Mouse (Mus musculus) forebrain, embryonic 12.5 days (tissue): ENCODE results near the gene 1600002K03Rik. TPM values are rescaled to one million over a fixed set of nuclear protein-coding genes. Genes with fewer than 3 reads are reported as not detected.

Source experiments
- ATAC-seq: fragments of 200-750 bp; cut with Nextera tagmentation; 2 replicates; pipeline ENCODE4 v1.8.0; 2017; ENCODE audit warnings: moderate TSS enrichment; ENCODE audit not compliant: low FRiP score
- H3K27ac ChIP-seq: fragments of 300-500 bp; sonication (generic); 2 replicates; pipeline ENCODE4 v1.5.1; 2016; ENCODE audit warnings: mild to moderate bottlenecking
- H3K27me3 ChIP-seq: fragments of 300-500 bp; sonication (generic); 2 replicates; pipeline ENCODE4 v1.6.1; 2016; ENCODE audit warnings: mild to moderate bottlenecking
- H3K36me3 ChIP-seq: fragments of 300-500 bp; sonication (generic); replicated peaks from 2 replicates; pipeline ENCODE4 v1.6.1; 2016; ENCODE audit warnings: mild to moderate bottlenecking
- H3K4me1 ChIP-seq: fragments of 300-500 bp; sonication (generic); 2 replicates; pipeline ENCODE4 v1.6.1; 2016
- H3K4me2 ChIP-seq: fragments of 300-500 bp; sonication (generic); 2 replicates; pipeline ENCODE4 v1.6.1; 2016; ENCODE audit warnings: mild to moderate bottlenecking, moderate library complexity
- H3K4me3 ChIP-seq: fragments of 300-500 bp; sonication (generic); replicated peaks from 2 replicates; pipeline ENCODE4 v1.5.1; 2016; ENCODE audit warnings: mild to moderate bottlenecking
- H3K9ac ChIP-seq: fragments of 300-500 bp; sonication (generic); 2 replicates; pipeline ENCODE4 v1.6.1; 2016; ENCODE audit warnings: mild to moderate bottlenecking
- H3K9me3 ChIP-seq: fragments of 300-500 bp; sonication (generic); 2 replicates; pipeline ENCODE4 v1.6.1; 2016
- WGBS: fragments of 180-500 bp; shearing (Covaris S2); methylation state at CpG from one replicate; pipeline ENCODE4 v1.1.7; 2016; 5-methylcytosine and 5-hydroxymethylcytosine counted together
- polyA plus RNA-seq: library from polyadenylated mRNA; unstranded; fragments of >200 nt; fragmentation: Nextera tagmentation; extraction: Ambion mirVana; gene quantifications from 2 replicates; pipeline ENCODE4 v1.2.1, GENCODE M21; 2016

1600002K03Rik gene
- polyA plus RNA-seq, 1 experiment from 2014 or later: 11.1 TPM

- Histone ChIP-seq H3K4me2 (peak overlapping the region; percentile 75), H3K36me3 (peaks cover 45% of the 10 kb centered on the region), H3K27ac (peak overlapping the region; percentile 90), H3K27me3 (peaks cover 8% of the 10 kb centered on the region; the same call in 1 of the 2 replicates), H3K4me3 (peak overlapping the region; percentile 46; the same call in 1 of the 2 replicates), H3K9ac (peak overlapping the region; percentile 25), H3K4me1 (peaks cover 84% of the 10 kb centered on the region), H3K9me3 (no peaks in the 10 kb centered on the region)
- WGBS: 15% methylated on average over 18 of the region's 18 CpGs
- no peak for ATAC-seq
These were observed 14.3 kb upstream of the 1600002K03Rik start for GRCm38 (mm10) chr10:80158307-80158986.

GRCm38 (mm10) chr10:80159021-80159560 lies 13.7 kb upstream of the 1600002K03Rik start:
- Histone ChIP-seq H3K9ac (peak overlapping the region; percentile 49), H3K36me3 (peaks cover 38% of the 10 kb centered on the region), H3K4me2 (peak overlapping the region; percentile 75), H3K27ac (peak overlapping the region; percentile 90), H3K4me3 (peak overlapping the region; percentile 46), H3K9me3 (no peaks in the 10 kb centered on the region), H3K4me1 (peaks cover 78% of the 10 kb centered on the region), H3K27me3 (peaks cover 13% of the 10 kb centered on the region)
- 11% methylated on average over 12 of the region's 12 CpGs for WGBS
- ATAC-seq: no peak; the same call in 1 of the 2 replicates

GRCm38 (mm10) chr10:80159561-80160454 lies 12.9 kb upstream of the 1600002K03Rik start:
- ATAC-seq: peak; percentile 86
- Histone ChIP-seq H3K4me1 (peaks cover 78% of the 10 kb centered on the region), H3K4me3 (peak overlapping the region; percentile 46), H3K9me3 (no peaks in the 10 kb centered on the region), H3K9ac (peak overlapping the region; percentile 49), H3K27me3 (peaks cover 17% of the 10 kb centered on the region), H3K4me2 (peak overlapping the region; percentile 75), H3K36me3 (peaks cover 31% of the 10 kb centered on the region), H3K27ac (peak overlapping the region; percentile 90)
- WGBS: under 1% methylated on average over 54 of the region's 55 CpGs

- H3K4me1 ChIP-seq: peaks cover 77% of the 10 kb centered on the region
- no peak for ATAC-seq
- peak overlapping the region; percentile 46 for H3K4me3 ChIP-seq
- no peaks in the 10 kb centered on the region for H3K9me3 ChIP-seq
- H3K9ac ChIP-seq: peak overlapping the region; percentile 45
- peak overlapping the region; percentile 75 for H3K4me2 ChIP-seq
- 3% methylated on average over 33 of the region's 33 CpGs for WGBS
- H3K36me3 ChIP-seq: peaks cover 22% of the 10 kb centered on the region
- H3K27me3 ChIP-seq: peaks cover 17% of the 10 kb centered on the region
- H3K27ac ChIP-seq: peak overlapping the region; percentile 90
These were observed 12.0 kb upstream of the 1600002K03Rik start for GRCm38 (mm10) chr10:80160455-80161371.

DNA sequence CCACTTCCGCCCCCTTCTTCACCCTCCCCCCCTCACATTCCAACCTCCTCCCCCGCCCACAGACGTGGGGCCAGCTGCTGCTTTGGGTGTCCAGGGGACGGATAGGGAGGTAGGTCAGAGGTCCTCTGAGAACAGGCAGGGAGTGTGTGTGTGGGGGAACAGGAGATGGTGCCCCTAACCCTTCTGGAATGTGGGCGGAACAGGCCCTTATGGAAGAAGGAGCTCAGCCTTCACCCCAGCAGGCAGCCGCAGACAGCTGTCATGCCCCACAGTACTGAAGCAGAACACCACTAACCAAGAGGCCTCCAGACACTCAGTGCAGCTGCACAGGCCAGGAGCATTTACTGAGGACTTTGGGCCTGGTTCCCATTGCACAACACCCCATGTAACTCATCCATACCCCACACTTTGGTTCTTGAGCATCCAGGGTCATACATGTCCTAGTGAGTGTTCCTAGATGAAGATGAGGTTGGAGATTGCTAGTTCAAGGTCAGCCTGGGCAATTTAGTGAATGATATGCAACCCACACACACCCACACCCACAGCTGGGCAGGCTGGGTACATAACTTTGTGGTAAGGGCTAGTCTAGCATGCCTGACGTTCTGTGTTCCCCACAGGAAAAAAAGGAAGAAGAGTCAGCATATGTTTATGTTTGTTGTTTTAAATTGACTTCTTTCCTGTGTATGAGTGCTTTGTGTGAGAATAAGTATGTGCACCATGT lies 11.1 kb upstream of the 1600002K03Rik start:
- H3K4me3 ChIP-seq: peak overlapping the region; percentile 46
- H3K27me3 ChIP-seq: peaks cover 17% of the 10 kb centered on the region
- peaks cover 76% of the 10 kb centered on the region for H3K4me1 ChIP-seq

GRCm38 (mm10) chr10:80162243-80162608 lies 10.5 kb upstream of the 1600002K03Rik start:
- 80% methylated on average over 3 of the region's 3 CpGs for WGBS
- Histone ChIP-seq H3K27me3 (peaks cover 17% of the 10 kb centered on the region), H3K36me3 (peaks cover 7% of the 10 kb centered on the region), H3K4me1 (peaks cover 76% of the 10 kb centered on the region), H3K9me3 (no peaks in the 10 kb centered on the region), H3K4me2 (no peak overlapping the region), H3K9ac (no peak overlapping the region), H3K27ac (no peak overlapping the region), H3K4me3 (no peak overlapping the region)
- ATAC-seq: no peak

More for the DNA sequence above, 11.1 kb upstream of the 1600002K03Rik start:
- WGBS: 10% methylated on average over 7 of the region's 7 CpGs
- Histone ChIP-seq H3K4me2 (peak overlapping the region; percentile 75), H3K9me3 (no peaks in the 10 kb centered on the region), H3K9ac (peak overlapping the region; percentile 45), H3K27ac (peak overlapping the region; percentile 90), H3K36me3 (peaks cover 12% of the 10 kb centered on the region)
- no peak for ATAC-seq

DNA sequence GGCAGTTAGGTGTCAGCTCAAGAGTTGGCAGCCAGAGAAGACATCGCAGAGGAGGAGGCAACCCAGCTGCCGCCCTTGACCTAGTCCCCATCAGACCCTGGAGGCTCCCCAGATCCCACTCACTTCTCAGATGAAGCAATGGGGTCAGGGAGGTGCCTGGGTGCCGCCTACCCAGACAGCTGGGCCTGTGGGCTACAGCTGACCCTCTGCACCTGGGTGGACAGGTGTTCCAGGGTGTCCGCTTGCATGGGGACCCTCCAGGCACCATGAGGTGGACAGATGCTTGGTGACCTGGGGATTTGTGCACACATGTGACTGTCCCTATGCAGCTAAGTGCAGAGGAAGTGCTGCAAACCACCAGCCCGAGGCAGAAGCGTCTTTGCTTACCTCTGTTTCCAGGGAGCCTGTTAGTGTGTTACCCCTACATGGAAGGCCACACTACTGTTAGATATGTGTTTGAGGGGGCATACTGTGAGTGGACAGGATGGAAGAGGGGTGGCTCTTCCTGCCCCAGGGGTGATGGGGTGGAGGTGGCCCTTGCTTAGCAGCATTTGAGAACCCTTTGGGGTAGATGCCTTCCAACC lies 9.9 kb upstream of the 1600002K03Rik start:
- Histone ChIP-seq H3K27me3 (peaks cover 17% of the 10 kb centered on the region), H3K4me2 (no peak overlapping the region), H3K4me3 (no peak overlapping the region), H3K4me1 (peaks cover 70% of the 10 kb centered on the region), H3K27ac (no peak overlapping the region), H3K9ac (no peak overlapping the region), H3K9me3 (no peaks in the 10 kb centered on the region), H3K36me3 (0 out of 2 replicates have a peak, but pooled peaks cover 2% of the 10 kb centered on the region)
- ATAC-seq: no peak
- WGBS: 83% methylated on average over 6 of the region's 6 CpGs

DNA sequence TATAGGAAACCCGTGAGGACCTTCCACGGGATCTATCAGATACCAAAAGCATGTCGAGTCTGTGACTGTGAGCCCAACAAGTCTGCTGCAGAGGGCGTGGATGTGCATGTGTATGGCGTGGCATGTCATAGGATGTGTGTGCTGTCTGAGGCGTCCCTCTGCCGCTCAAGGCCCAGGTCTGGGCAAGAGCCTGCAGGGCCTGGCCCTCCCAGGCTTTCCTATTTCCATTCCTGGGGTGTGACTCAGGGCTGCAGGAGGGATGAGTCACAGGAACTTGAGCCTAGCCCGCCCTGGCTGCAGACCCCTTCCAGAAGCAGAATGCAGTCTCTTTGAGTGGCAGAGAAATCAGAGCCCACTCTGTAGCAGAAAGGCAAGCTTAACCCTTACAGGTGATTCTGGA lies 9.0 kb upstream of the 1600002K03Rik start:
- Histone ChIP-seq H3K27me3 (peaks cover 17% of the 10 kb centered on the region), H3K4me1 (peaks cover 65% of the 10 kb centered on the region), H3K36me3 (no peaks in the 10 kb centered on the region), H3K4me3 (no peak overlapping the region), H3K9ac (no peak overlapping the region), H3K4me2 (0 out of 2 replicates have a peak overlapping the region, but pooled peaks have one; percentile 3), H3K27ac (no peak overlapping the region), H3K9me3 (no peaks in the 10 kb centered on the region)
- ATAC-seq: no peak
- 79% methylated on average over 8 of the region's 8 CpGs for WGBS

DNA sequence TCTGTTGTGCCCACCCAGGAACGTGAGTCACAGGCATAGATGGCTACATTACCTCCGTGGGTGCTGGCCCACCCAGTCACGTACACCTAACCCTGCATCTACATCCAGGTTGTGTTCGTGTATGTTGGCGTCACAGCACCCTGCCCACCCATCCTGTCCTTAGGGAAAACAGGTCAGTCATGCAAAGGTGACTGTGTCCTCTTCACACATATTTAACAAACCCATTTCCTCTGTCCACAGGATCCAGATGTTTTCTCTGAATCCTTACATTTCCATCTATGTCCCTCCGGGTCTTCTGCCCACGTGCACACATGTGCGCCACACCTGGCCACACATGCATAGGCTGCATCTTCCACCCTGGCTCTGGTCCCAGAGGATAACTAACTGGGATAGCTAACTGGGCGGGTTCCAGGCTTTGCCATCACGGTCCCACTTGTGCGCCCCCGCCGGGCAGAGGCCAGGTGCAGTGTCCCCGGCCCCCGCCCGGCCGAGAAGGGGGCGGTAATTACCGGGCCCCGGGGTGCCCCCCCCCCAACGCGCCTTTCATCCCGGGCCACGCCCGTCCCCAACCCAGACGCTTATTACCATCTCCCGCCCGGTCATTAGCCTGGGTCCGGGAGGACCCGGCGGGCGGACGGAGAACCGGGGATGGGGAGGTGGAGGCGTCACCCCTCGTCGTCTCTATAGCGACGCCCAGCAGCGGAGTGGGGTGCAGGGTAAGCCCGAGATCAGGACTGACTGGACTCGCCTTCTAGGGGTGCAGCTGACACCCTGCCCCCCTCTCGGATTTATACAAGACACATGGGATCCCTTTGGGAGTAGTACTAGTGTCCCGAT lies 8.4 kb upstream of the 1600002K03Rik start:
- peak overlapping the region; percentile 62 for H3K9ac ChIP-seq
- peak overlapping the region; percentile 39 for H3K4me3 ChIP-seq
- peak; percentile 5; the same call in 1 of the 2 replicates for ATAC-seq
- peaks cover 17% of the 10 kb centered on the region for H3K27me3 ChIP-seq
- WGBS: 11% methylated on average over 43 of the region's 44 CpGs
- H3K27ac ChIP-seq: peak overlapping the region; percentile 75
- no peaks in the 10 kb centered on the region for H3K36me3 ChIP-seq
- H3K4me2 ChIP-seq: peak overlapping the region; percentile 74
- no peaks in the 10 kb centered on the region for H3K9me3 ChIP-seq
- H3K4me1 ChIP-seq: peaks cover 65% of the 10 kb centered on the region

DNA sequence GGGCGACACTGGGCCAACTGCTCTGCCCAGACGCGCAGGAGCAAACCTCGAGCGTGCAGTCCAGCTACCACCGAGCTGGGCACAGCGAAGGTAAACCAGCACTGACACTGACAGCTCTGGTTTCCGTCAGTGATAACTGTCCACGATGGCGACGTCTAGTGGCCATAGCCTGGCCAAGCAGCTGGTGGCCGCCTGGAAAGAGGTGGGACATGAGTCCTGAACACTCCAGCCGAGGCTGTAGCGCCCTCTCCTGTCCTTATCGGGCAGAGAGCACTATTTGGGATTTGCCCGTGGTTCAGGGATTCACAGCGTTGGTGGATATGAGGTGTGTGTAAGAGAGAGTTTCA lies 7.8 kb upstream of the 1600002K03Rik start:
- peaks cover 17% of the 10 kb centered on the region for H3K27me3 ChIP-seq
- H3K9ac ChIP-seq: peak overlapping the region; percentile 62
- peak overlapping the region; percentile 39 for H3K4me3 ChIP-seq
- peaks cover 3% of the 10 kb centered on the region for H3K36me3 ChIP-seq
- H3K4me2 ChIP-seq: peak overlapping the region; percentile 74
- under 1% methylated on average over 17 of the region's 17 CpGs for WGBS
- peak; percentile 39 for ATAC-seq
- H3K9me3 ChIP-seq: no peaks in the 10 kb centered on the region
- H3K4me1 ChIP-seq: peaks cover 66% of the 10 kb centered on the region
- peak overlapping the region; percentile 75 for H3K27ac ChIP-seq
